In genomic region chr15:81104585-81105259, GRCm38 (mm10) we compare ENCODE assay signal across 8 mouse cellular contexts.
DNase-seq lines count a peak whose midpoint lies in the region; ATAC-seq and TF ChIP-seq lines count a peak whose summit lies in the region.

No protein-coding gene starts in this region.

- DNase-seq in gastrocnemius, adult 18-20 months (ENCODE audit: low spot score) = peak; percentile 28
- no peak for DNase-seq in gastrocnemius, adult 8-10 months (ENCODE audit: low spot score in 2 of 2)
- no peak for DNase-seq in lung, adult 2 months
- DNase-seq in spleen, adult 2 months (ENCODE audit: low read depth in 1 of 2, low spot score in 2 of 2) = peak; percentile 61 to 74
- DNase-seq in ovary, postnatal 10 days (ENCODE audit: low spot score) = no peak

- peak; percentile 53; the same call in 1 of the 2 replicates for TF ChIP-seq POLR2A in lung, adult 2 months (IDR thresholded peaks at IDR 0.05; ENCODE audit: borderline replicate concordance, extremely low read depth, low read depth, low read length)
- TF ChIP-seq POLR2A in spleen, adult 2 months (IDR thresholded peaks at IDR 0.05; ENCODE audit: low read depth, low read length) = peak; percentile 37

- peaks cover 64% of the 10 kb centered on the region for H3K4me1 ChIP-seq in embryonic facial prominence, embryonic 15.5 days
- H3K4me1 ChIP-seq in hindbrain, embryonic 16.5 days (ENCODE audit: control insufficient read depth, insufficient read depth, low read depth, low read length) = peaks cover 15% of the 10 kb centered on the region
- peaks cover 9% of the 10 kb centered on the region for H3K4me1 ChIP-seq in lung, adult 2 months (ENCODE audit: control insufficient read depth, insufficient read depth, low read length)
- H3K4me1 ChIP-seq in spleen, adult 2 months (ENCODE audit: control insufficient read depth, insufficient read depth, insufficient read length) = peaks cover 12% of the 10 kb centered on the region; the same call in 1 of the 2 replicates

- ATAC-seq in CD4-positive, CD25-positive, alpha-beta regulatory T cell, adult 4 months = peak; percentile 96
- peak; percentile 68; the same call in 1 of the 2 replicates for ATAC-seq in embryonic facial prominence, embryonic 15.5 days (ENCODE audit: insufficient number of reproducible peaks, low FRiP score, low TSS enrichment, low read depth)
- ATAC-seq in hindbrain, embryonic 16.5 days = no peak

- no peaks in the 10 kb centered on the region for H3K27me3 ChIP-seq in embryonic facial prominence, embryonic 15.5 days
- H3K27me3 ChIP-seq in hindbrain, embryonic 16.5 days (replicated peaks; ENCODE audit: control insufficient read depth, insufficient read depth, low read length) = no peaks in the 10 kb centered on the region
- H3K27me3 ChIP-seq in spleen, adult 2 months (ENCODE audit: control insufficient read depth, insufficient read depth, low read length) = no peaks in the 10 kb centered on the region

- H3K4me2 ChIP-seq in embryonic facial prominence, embryonic 15.5 days (replicated peaks) = peak overlapping the region; percentile 40
- H3K4me2 ChIP-seq in hindbrain, embryonic 16.5 days (ENCODE audit: low read length) = peak overlapping the region; percentile 28

- H3K9me3 ChIP-seq in embryonic facial prominence, embryonic 15.5 days (replicated peaks) = no peaks in the 10 kb centered on the region
- no peaks in the 10 kb centered on the region for H3K9me3 ChIP-seq in hindbrain, embryonic 16.5 days (ENCODE audit: control insufficient read depth, low read length)

- WGBS in embryonic facial prominence, embryonic 15.5 days = 33% methylated on average over 13 of the region's 13 CpGs
- WGBS in hindbrain, embryonic 16.5 days = 44% methylated on average over 13 of the region's 13 CpGs
- WGBS in lung, adult 2 months = 40% methylated on average over 13 of the region's 13 CpGs
- 12% methylated on average over 13 of the region's 13 CpGs for WGBS in spleen, adult 2 months

- TF ChIP-seq CTCF in lung, adult 2 months (IDR thresholded peaks at IDR 0.05; ENCODE audit: insufficient read depth, low read length) = no peak
- TF ChIP-seq CTCF in spleen, adult 2 months (IDR thresholded peaks at IDR 0.05; ENCODE audit: extremely low read depth, insufficient read depth, insufficient read length, insufficient replicate concordance) = no peak

- H3K36me3 ChIP-seq in embryonic facial prominence, embryonic 15.5 days = no peaks in the 10 kb centered on the region
- H3K36me3 ChIP-seq in hindbrain, embryonic 16.5 days (ENCODE audit: control insufficient read depth, insufficient read depth, low read length) = no peaks in the 10 kb centered on the region
- no peaks in the 10 kb centered on the region for H3K36me3 ChIP-seq in spleen, adult 2 months (ENCODE audit: control insufficient read depth, insufficient read depth, low read length)

- peak overlapping the region; percentile 25 for H3K4me3 ChIP-seq in embryonic facial prominence, embryonic 15.5 days (replicated peaks)
- no peak overlapping the region for H3K4me3 ChIP-seq in hindbrain, embryonic 16.5 days (ENCODE audit: low read length)
- H3K4me3 ChIP-seq in lung, adult 2 months (replicated peaks; ENCODE audit: extremely low read depth, low read depth, low read length) = peak overlapping the region; percentile 73
- H3K4me3 ChIP-seq in spleen, adult 2 months (ENCODE audit: extremely low read depth, insufficient read depth, insufficient read length) = peak overlapping the region; percentile 69

- H3K27ac ChIP-seq in embryonic facial prominence, embryonic 15.5 days (replicated peaks) = peak overlapping the region; percentile 55
- H3K27ac ChIP-seq in hindbrain, embryonic 16.5 days (ENCODE audit: low read depth, low read length) = no peak overlapping the region
- peak overlapping the region; percentile 83 for H3K27ac ChIP-seq in spleen, adult 2 months (ENCODE audit: insufficient read depth, low read length)

- H3K9ac ChIP-seq in embryonic facial prominence, embryonic 15.5 days = no peak overlapping the region
- no peak overlapping the region for H3K9ac ChIP-seq in hindbrain, embryonic 16.5 days (ENCODE audit: low read depth, low read length)

Comparison
In these comparisons a context has a peak if more than half of its experiments do, and no peak if none do; other contexts are left out.
1. DNase-seq: peak in gastrocnemius, adult 18-20 months (single experiment) and spleen, adult 2 months (2 of 2); none in gastrocnemius, adult 8-10 months (0 of 2), lung, adult 2 months (single experiment) and ovary, postnatal 10 days (single experiment).